Mouse (Mus musculus) forebrain, embryonic 10.5 days (tissue): Measurements from ENCODE around the gene Rhou. TPM values are rescaled to one million over a fixed set of nuclear protein-coding genes. Genes with fewer than 3 reads are reported as not detected.
"Not testable (repeated sequence)": the region's sequence is repeated elsewhere in the genome, so short reads cannot be mapped to it uniquely, and the experiment has no call there.

Experiments
- DNase-seq: peaks from one replicate; pipeline ENCODE4 v3.0.0-alpha.2; 2017; ENCODE audit warnings: low spot score; ENCODE audit errors: extremely low spot score
- H3K27ac ChIP-seq: fragments of 300-500 bp; sonication (generic); 2 replicates; pipeline ENCODE4 v1.5.1; 2016; ENCODE audit warnings: mild to moderate bottlenecking
- H3K27me3 ChIP-seq: fragments of 300-500 bp; sonication (generic); 2 replicates; pipeline ENCODE4 v1.6.1; 2016; ENCODE audit warnings: mild to moderate bottlenecking; ENCODE audit not compliant: poor library complexity, severe bottlenecking
- H3K36me3 ChIP-seq: fragments of 300-500 bp; sonication (generic); replicated peaks from 2 replicates; pipeline ENCODE4 v1.6.1; 2016; ENCODE audit warnings: mild to moderate bottlenecking, moderate library complexity
- H3K4me1 ChIP-seq: fragments of 300-500 bp; sonication (generic); 2 replicates; pipeline ENCODE4 v1.6.1; 2016
- H3K4me3 ChIP-seq: fragments of 300-500 bp; sonication (generic); 2 replicates; pipeline ENCODE4 v1.5.1; 2016; ENCODE audit warnings: mild to moderate bottlenecking, moderate library complexity
- H3K9me3 ChIP-seq: fragments of 300-500 bp; sonication (generic); 2 replicates; pipeline ENCODE4 v1.6.1; 2016; ENCODE audit warnings: mild to moderate bottlenecking, moderate library complexity
- WGBS: fragments of 180-500 bp; shearing (Covaris S2); methylation state at CpG from one replicate; pipeline ENCODE4 v1.1.7; 2016; 5-methylcytosine and 5-hydroxymethylcytosine counted together
- polyA plus RNA-seq: library from polyadenylated mRNA; unstranded; fragments of >200 nt; fragmentation: Nextera tagmentation; extraction: Ambion mirVana; gene quantifications from 2 replicates; pipeline ENCODE4 v1.2.1, GENCODE M21; 2016

Rhou gene
- 5.9 and 6.0 TPM in 2 replicates for polyA plus RNA-seq

DNA sequence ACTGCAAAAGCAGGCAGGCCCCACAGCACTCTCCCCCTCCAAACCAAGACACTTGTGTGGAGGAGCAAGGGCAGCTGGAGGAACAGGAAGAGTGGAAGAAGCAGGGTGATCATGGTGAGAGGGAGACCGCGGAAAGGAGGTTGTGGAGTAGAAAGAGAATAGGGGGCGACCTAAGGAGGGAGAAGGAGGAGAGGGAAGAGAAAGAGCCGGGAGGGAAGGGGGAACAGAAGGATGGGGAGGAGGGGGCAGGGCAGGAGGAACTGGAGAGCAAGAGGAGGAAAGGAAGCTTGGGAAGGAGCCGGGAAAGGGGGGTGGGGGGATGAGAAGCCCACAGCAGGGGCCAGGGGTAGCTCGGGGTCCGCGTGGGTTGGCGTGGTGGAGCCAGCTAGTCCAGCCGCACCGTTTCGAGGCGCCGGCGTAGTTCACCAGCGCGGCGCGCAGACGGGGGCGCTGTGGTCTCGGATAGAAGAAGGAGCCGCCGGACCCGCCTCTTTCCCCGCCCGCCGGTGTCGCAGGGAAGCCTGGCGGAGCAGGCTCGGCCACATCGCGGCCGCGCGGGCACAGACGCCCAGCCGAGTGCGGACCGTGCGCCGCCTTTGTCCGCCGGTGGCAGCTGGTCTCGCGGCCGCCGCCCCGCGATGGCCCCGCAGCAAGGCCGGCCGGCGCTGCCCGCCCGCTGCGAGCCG lies at the start of gene Rhou:
Gene Rhou (plus strand): TSS at position 622 of the 686 bp plus-strand sequence.
- Histone ChIP-seq H3K9me3 (no peaks in the 10 kb centered on the region), H3K27me3 (no peaks in the 10 kb centered on the region), H3K27ac (peak within 1 kb of the TSS; percentile 94), H3K4me3 (peak within 1 kb of the TSS; percentile 83), H3K36me3 (peaks cover 26% of the 10 kb centered on the region), H3K4me1 (peaks cover 31% of the 10 kb centered on the region)
- peak; percentile 90 for DNase-seq
- 3% methylated on average over 58 of the region's 58 CpGs for WGBS

GRCm38 (mm10) chr8:123612652-123613051 lies 41.1 kb upstream of the Rhou start:
- DNase-seq: not testable (repeated sequence)
- WGBS: 90% methylated on average over 2 of the region's 5 CpGs

DNA sequence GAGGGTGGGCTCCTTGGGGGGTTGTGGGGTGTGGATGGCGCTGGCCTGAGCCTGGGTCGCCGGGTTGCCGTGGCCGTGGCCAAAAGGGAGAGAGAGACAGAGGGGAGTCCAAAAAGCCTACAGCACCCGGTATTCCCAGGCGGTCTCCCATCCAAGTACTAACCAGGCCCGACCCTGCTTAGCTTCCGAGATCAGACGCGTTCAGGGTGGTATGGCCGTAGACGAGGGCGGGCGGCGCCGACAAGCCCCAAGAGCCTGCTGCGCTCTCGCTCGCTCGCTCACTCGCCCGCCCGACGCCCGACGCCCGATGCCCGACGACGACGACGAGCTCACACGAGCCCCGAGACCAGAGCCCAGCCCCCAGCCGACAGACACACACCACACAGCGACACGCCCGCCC lies 30.2 kb upstream of the Rhou start:
- peaks cover 47% of the 10 kb centered on the region for H3K27me3 ChIP-seq
- DNase-seq, H3K9me3 ChIP-seq, H3K27ac ChIP-seq, H3K36me3 ChIP-seq, H3K4me1 ChIP-seq, H3K4me3 ChIP-seq: not testable (repeated sequence)
- no CpG with 5 or more reads among the region's 39 CpGs for WGBS

More at GRCm38 (mm10) chr8:123612652-123613051, 41.1 kb upstream of the Rhou start:
- H3K36me3 ChIP-seq, H3K4me1 ChIP-seq, H3K9me3 ChIP-seq, H3K27me3 ChIP-seq, H3K27ac ChIP-seq, H3K4me3 ChIP-seq: not testable (repeated sequence)

- Histone ChIP-seq H3K27me3 (peaks cover 50% of the 10 kb centered on the region), H3K4me3 (no peak overlapping the region), H3K9me3 (no peaks in the 10 kb centered on the region), H3K4me1 (peaks cover 14% of the 10 kb centered on the region), H3K27ac (no peak overlapping the region), H3K36me3 (no peaks in the 10 kb centered on the region)
- WGBS: 82% methylated on average over 5 of the region's 5 CpGs
- no peak for DNase-seq
Observed at GRCm38 (mm10) chr8:123624274-123624673, 29.5 kb upstream of the Rhou start.

DNA sequence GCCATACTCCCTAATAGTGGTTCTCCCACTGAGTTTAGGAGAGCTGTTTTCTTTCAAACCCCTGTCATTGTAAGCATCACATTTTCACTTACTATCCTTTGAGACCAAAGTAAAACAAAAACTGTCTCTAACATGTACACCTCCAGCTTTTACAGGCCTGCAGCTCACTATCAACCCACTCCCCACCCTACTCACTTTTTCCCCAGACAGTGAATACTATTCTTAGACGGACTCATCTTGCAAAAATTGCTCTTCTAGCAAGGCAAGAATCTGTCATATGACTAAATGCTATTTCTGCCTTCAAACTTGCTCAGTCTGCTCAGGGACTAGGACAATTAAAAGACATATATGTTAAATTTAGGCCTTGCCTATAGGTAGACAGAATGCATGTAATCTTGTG lies 29.0 kb upstream of the Rhou start:
- H3K4me1 ChIP-seq: peaks cover 17% of the 10 kb centered on the region
- H3K36me3 ChIP-seq: no peaks in the 10 kb centered on the region
- no peak for DNase-seq
- no peak overlapping the region for H3K27ac ChIP-seq
- H3K27me3 ChIP-seq: peaks cover 55% of the 10 kb centered on the region
- WGBS: 40% methylated on average over 1 of the region's 1 CpGs
- no peaks in the 10 kb centered on the region for H3K9me3 ChIP-seq
- no peak overlapping the region for H3K4me3 ChIP-seq

DNA sequence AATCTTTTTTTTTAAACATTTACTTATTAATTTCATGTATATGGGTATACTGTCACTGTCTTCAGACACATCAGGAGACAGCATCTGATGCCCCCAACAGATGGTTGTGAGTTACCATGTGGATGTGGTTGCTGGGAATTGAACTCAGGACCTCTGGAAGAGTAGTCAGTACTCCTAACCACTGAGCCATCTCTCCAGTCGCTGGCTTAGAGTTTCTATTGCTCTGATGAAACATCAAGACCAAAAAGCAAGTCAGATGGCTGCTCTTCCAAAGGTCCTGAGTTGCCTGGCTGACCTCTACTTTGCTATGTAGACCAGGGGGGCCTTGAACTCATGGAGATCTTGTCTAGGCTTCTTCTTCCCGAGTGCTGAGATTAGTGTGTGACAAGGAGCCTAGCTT lies 28.0 kb upstream of the Rhou start:
- Histone ChIP-seq H3K27me3 (peaks cover 65% of the 10 kb centered on the region), H3K4me1 (peaks cover 25% of the 10 kb centered on the region), H3K4me3 (no peak overlapping the region), H3K36me3 (no peaks in the 10 kb centered on the region), H3K27ac (no peak overlapping the region), H3K9me3 (no peaks in the 10 kb centered on the region)
- no peak for DNase-seq
- 28% methylated on average over 2 of the region's 2 CpGs for WGBS

DNA sequence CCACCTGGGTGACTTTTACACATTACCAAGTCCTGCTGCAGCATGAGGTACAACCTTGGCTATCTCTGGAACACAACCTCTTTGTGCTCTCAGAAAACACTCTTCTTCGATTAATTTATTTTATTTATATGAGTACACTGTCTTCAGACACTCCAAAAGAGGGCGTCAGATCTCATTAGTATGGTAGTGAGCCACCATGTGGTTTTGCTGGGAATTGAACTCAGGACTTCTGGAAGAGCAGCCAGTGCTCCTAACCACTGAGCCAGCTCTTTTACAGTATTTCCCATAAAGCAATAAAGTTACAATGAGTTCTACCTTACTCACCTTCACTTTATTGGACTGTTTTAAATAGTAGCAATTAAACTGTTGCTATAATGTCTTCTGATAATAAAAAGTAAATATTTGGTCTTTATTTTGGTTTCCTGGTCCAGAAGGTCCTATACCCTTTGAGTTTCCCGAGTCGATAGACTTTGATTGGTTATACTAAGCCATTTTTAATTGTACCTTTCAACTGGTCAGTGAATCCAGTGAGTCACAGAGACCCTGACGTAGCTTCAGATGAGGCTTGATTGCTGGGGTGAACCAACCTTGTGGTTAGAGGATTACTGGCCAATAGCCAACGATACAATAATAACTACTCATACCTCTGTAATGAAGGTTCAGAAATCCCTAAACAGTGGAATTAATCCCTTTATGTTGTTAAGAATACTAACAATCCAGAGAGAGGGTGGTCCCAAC lies 26.1 kb upstream of the Rhou start:
- H3K27ac ChIP-seq: no peak overlapping the region
- WGBS: 63% methylated on average over 6 of the region's 6 CpGs
- H3K9me3 ChIP-seq: no peaks in the 10 kb centered on the region
- H3K27me3 ChIP-seq: peaks cover 75% of the 10 kb centered on the region
- no peaks in the 10 kb centered on the region for H3K36me3 ChIP-seq
- H3K4me3 ChIP-seq: peak overlapping the region; percentile 54; the same call in 1 of the 2 replicates
- H3K4me1 ChIP-seq: peaks cover 27% of the 10 kb centered on the region
- no peak for DNase-seq

GRCm38 (mm10) chr8:123628253-123628967 lies 25.3 kb upstream of the Rhou start:
- DNase-seq: peak; percentile 61
- peak overlapping the region; percentile 54 for H3K4me3 ChIP-seq
- peaks cover 27% of the 10 kb centered on the region for H3K4me1 ChIP-seq
- peaks cover 75% of the 10 kb centered on the region for H3K27me3 ChIP-seq
- H3K27ac ChIP-seq: no peak overlapping the region
- WGBS: 4% methylated on average over 8 of the region's 8 CpGs
- H3K9me3 ChIP-seq: no peaks in the 10 kb centered on the region
- no peaks in the 10 kb centered on the region for H3K36me3 ChIP-seq

DNA sequence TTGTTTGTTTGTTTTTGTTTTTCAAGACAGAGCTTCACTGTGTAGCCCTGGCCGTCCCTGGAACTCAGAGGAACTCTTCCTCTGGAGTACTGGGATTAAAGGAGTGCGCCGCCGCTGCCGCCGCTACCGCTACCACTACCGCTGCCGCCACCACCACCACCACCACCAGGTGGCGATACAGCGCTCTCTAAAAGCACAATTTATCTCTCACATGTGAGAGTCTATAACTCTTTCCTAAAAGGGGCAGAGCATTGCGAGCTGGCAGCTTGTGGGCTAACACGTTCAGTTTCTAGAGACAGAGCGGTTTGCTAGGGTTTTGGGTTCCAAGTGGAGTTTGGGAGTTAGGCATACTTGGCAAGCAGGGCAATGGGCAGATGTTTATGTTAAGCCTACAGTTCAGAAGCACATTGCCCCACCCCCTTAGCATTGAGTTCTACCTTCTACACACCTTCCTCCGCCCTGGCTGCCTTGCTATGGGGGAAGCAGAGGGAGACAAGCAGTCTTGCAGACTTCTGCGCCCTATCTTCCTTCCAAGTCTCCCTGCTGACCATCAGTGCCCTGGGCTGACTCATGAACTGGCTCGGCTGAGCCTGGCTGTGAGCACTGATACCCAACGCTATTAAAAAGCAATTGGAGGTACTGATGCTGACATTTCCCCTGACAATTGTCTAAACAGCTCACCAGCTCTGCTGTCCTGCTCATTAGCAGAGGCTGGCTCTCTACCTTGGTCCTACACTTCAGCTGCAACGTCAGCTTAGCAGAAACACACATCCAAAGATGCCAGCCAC lies 24.6 kb upstream of the Rhou start:
- Histone ChIP-seq H3K36me3 (no peaks in the 10 kb centered on the region), H3K27ac (no peak overlapping the region), H3K4me1 (peaks cover 27% of the 10 kb centered on the region), H3K4me3 (peak overlapping the region; percentile 54), H3K9me3 (no peaks in the 10 kb centered on the region), H3K27me3 (peaks cover 73% of the 10 kb centered on the region)
- peak; percentile 87 for DNase-seq
- WGBS: 14% methylated on average over 19 of the region's 19 CpGs

GRCm38 (mm10) chr8:123630058-123630457 lies 23.7 kb upstream of the Rhou start:
- H3K4me3 ChIP-seq: peak overlapping the region; percentile 42; the same call in 1 of the 2 replicates
- H3K27ac ChIP-seq: no peak overlapping the region
- peaks cover 27% of the 10 kb centered on the region for H3K4me1 ChIP-seq
- H3K27me3 ChIP-seq: peaks cover 64% of the 10 kb centered on the region
- H3K36me3 ChIP-seq: no peaks in the 10 kb centered on the region
- WGBS: 60% methylated on average over 10 of the region's 10 CpGs
- DNase-seq: no peak
- no peaks in the 10 kb centered on the region for H3K9me3 ChIP-seq

GRCm38 (mm10) chr8:123630841-123631251 lies 22.9 kb upstream of the Rhou start:
- WGBS: 40% methylated on average over 12 of the region's 12 CpGs
- peaks cover 56% of the 10 kb centered on the region for H3K27me3 ChIP-seq
- DNase-seq: no peak

DNA sequence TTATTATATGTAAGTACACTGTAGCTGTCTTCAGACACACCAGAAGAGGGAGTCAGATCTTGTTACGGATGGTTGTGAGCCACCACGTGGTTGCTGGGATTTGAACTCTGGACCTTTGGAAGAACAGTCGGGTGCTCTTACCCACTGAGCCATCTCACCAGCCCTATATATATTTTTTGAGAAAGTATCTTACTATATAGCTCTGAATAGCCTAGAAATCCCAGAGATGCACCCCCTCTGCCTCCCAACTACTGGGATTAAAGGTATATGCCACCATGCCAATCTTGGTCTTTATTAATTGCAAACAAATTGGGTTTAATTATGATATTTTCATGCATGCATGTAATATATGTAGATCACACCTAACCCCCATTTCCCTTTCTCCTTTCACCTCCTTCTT lies 22.0 kb upstream of the Rhou start:
- DNase-seq, H3K36me3 ChIP-seq, H3K9me3 ChIP-seq, H3K27ac ChIP-seq, H3K4me3 ChIP-seq: not testable (repeated sequence)
- Histone ChIP-seq H3K4me1 (peaks cover 27% of the 10 kb centered on the region), H3K27me3 (peaks cover 48% of the 10 kb centered on the region)
- WGBS: 66% methylated on average over 3 of the region's 3 CpGs

More at GRCm38 (mm10) chr8:123630841-123631251, 22.9 kb upstream of the Rhou start:
- H3K36me3 ChIP-seq: no peaks in the 10 kb centered on the region
- peaks cover 27% of the 10 kb centered on the region for H3K4me1 ChIP-seq
- H3K4me3 ChIP-seq: peak overlapping the region; percentile 42
- no peaks in the 10 kb centered on the region for H3K9me3 ChIP-seq
- no peak overlapping the region for H3K27ac ChIP-seq
